Mouse (Mus musculus) neutrophil, adult 83 days (primary cell): ENCODE data around the gene Vmn2r82. TPM values are rescaled to one million over a fixed set of nuclear protein-coding genes. Genes with fewer than 3 reads are reported as not detected.

Source experiments
- total RNA-seq, 2 experiments: library from RNA; stranded (reverse); gene quantifications; one replicate each; pipeline ENCODE4 v1.2.4; 2023

Vmn2r82 gene
- total RNA-seq, result not detected

GRCm38 (mm10) chr10:79356220-79356619, at the start of gene Vmn2r82:
Vmn2r82 (plus strand) TSS chr10:79356520.

Other genes starting within 250 kb of the Vmn2r82 start
- gene Vmn2r80, start 207.8 kb upstream of the Vmn2r82 start, total RNA-seq, result not detected
- not detected for gene Vmn2r81, start 108.8 kb upstream of the Vmn2r82 start, total RNA-seq
- gene Vmn2r83, start 112.2 kb downstream of the Vmn2r82 start, total RNA-seq, result not detected
- 1 to 10 TPM; 3.7 to 5.6 TPM for gene Plpp2, start 177.3 kb downstream of the Vmn2r82 start, total RNA-seq
- gene Mier2, start 198.7 kb downstream of the Vmn2r82 start, total RNA-seq, result 10 to 100 TPM; 10.0 to 10.2 TPM
- gene Theg, start 230.8 kb downstream of the Vmn2r82 start, total RNA-seq, result not detected